Mouse (Mus musculus): ENCODE measurements at regions not wholly inside any gene's neighbourhood (a gene's known extent, or its start where the extent isn't known, plus 50 kb on each side); places are given as distances from the start of the nearest gene placed in this dataset.

- no peak for DNase-seq (ENCODE audit: low spot score in 2 of 2)
These were observed 209.4 kb upstream of the Inhba start for GRCm38 (mm10) chr13:15802043-15802795.

GRCm38 (mm10) chr13:15803965-15804364 is 207.7 kb upstream of the Inhba start:
- no peak for DNase-seq (ENCODE audit: low spot score in 2 of 2)

GRCm38 (mm10) chr13:15806925-15807324 is 204.7 kb upstream of the Inhba start:
- no peak for DNase-seq (ENCODE audit: low spot score in 2 of 2)

- DNase-seq (ENCODE audit: low spot score in 2 of 2): no peak
These were observed 189.3 kb upstream of the Inhba start for GRCm38 (mm10) chr13:15822261-15822850.

GRCm38 (mm10) chr13:15845806-15846205 is 165.8 kb upstream of the Inhba start:
- DNase-seq (ENCODE audit: low spot score in 2 of 2): peak in 1 of 2 experiments; percentile 2

- no peak for DNase-seq (ENCODE audit: low spot score in 2 of 2)
These were observed 163.6 kb upstream of the Inhba start for GRCm38 (mm10) chr13:15848017-15848416.

GRCm38 (mm10) chr13:15849129-15849528 is 162.5 kb upstream of the Inhba start:
- no peak for DNase-seq (ENCODE audit: low spot score in 2 of 2)

GRCm38 (mm10) chr13:15850358-15850757 is 161.3 kb upstream of the Inhba start:
- DNase-seq (ENCODE audit: low spot score in 2 of 2): no peak

GRCm38 (mm10) chr13:15853022-15853566 is 158.6 kb upstream of the Inhba start:
- DNase-seq (ENCODE audit: low spot score in 2 of 2): no peak

GRCm38 (mm10) chr13:15862941-15863340 is 148.7 kb upstream of the Inhba start:
- DNase-seq (ENCODE audit: low spot score in 2 of 2): no peak

GRCm38 (mm10) chr13:15863344-15863743 is 148.3 kb upstream of the Inhba start:
- DNase-seq (ENCODE audit: low spot score in 2 of 2): no peak

- DNase-seq (ENCODE audit: low spot score in 2 of 2): no peak
These were observed 144.5 kb upstream of the Inhba start for GRCm38 (mm10) chr13:15867046-15867561.

- DNase-seq (ENCODE audit: low spot score in 2 of 2): no peak
These were observed 134.0 kb upstream of the Inhba start for GRCm38 (mm10) chr13:15877606-15878005.

- DNase-seq (ENCODE audit: low spot score in 2 of 2): no peak
These were observed 132.1 kb upstream of the Inhba start for GRCm38 (mm10) chr13:15879576-15879975.

GRCm38 (mm10) chr13:15890794-15891193 is 120.9 kb upstream of the Inhba start:
- DNase-seq (ENCODE audit: low spot score in 2 of 2): no peak

- no peak for DNase-seq (ENCODE audit: low spot score in 2 of 2)
These were observed 120.2 kb upstream of the Inhba start for GRCm38 (mm10) chr13:15891403-15891802.

GRCm38 (mm10) chr13:15898201-15898600 is 113.5 kb upstream of the Inhba start:
- no peak for DNase-seq (ENCODE audit: low spot score in 2 of 2)

- no peak for DNase-seq (ENCODE audit: low spot score in 2 of 2)
These were observed 109.7 kb upstream of the Inhba start for GRCm38 (mm10) chr13:15901710-15902675.

GRCm38 (mm10) chr13:15907806-15908205 is 103.8 kb upstream of the Inhba start:
- DNase-seq (ENCODE audit: low spot score in 2 of 2): no peak

- no peak for DNase-seq (ENCODE audit: low spot score in 2 of 2)
These were observed 101.1 kb upstream of the Inhba start for GRCm38 (mm10) chr13:15910578-15910977.

GRCm38 (mm10) chr13:15911263-15911662 is 100.4 kb upstream of the Inhba start:
- DNase-seq (ENCODE audit: low spot score in 2 of 2): no peak

GRCm38 (mm10) chr13:15914270-15914669 is 97.4 kb upstream of the Inhba start:
- no peak for DNase-seq (ENCODE audit: low spot score in 2 of 2)
